8 mouse cellular contexts compared by ENCODE assay signal in genomic region chr6:149565720-149566498, GRCm38 (mm10).
DNase-seq lines count a peak whose midpoint lies in the region; ATAC-seq lines count a peak whose summit lies in the region.

No protein-coding gene starts in this region.

- peak; percentile 85 for DNase-seq in ZHBTc4 (ENCODE audit: low read depth, low spot score)
- DNase-seq in cerebellum, postnatal 10 days, result peak; percentile 83
- peak; percentile 64 for DNase-seq in hindlimb bud, embryonic 11.5 days (ENCODE audit: extremely low spot score, low read depth, low spot score)
- peak; percentile 53 to 70 for DNase-seq in left cerebral cortex, adult 18-20 months (ENCODE audit: low spot score in 2 of 2)
- DNase-seq in lung, postnatal 36 days, result peak; percentile 77
- DNase-seq in retina, postnatal 7 days (ENCODE audit: low read depth, low spot score), result peak; percentile 32
- DNase-seq in urinary bladder, postnatal 25 days (ENCODE audit: low spot score), result peak; percentile 39

- ATAC-seq in frontal cortex, adult (ENCODE audit: low TSS enrichment), result peak; percentile 99

Comparison
In these comparisons a context has a peak if more than half of its experiments do, and no peak if none do; other contexts are left out.
1. Peak in every context shown above with its lines: DNase-seq and ATAC-seq.
2. DNase-seq: peak in every context shown above with its lines; median percentile 85 in ZHBTc4; 83 in cerebellum, postnatal 10 days; 77 in lung, postnatal 36 days; 64 in hindlimb bud, embryonic 11.5 days; 62 in left cerebral cortex, adult 18-20 months; 39 in urinary bladder, postnatal 25 days; 32 in retina, postnatal 7 days.